11 mouse cellular contexts compared by ENCODE assay signal in the genomic region with DNA sequence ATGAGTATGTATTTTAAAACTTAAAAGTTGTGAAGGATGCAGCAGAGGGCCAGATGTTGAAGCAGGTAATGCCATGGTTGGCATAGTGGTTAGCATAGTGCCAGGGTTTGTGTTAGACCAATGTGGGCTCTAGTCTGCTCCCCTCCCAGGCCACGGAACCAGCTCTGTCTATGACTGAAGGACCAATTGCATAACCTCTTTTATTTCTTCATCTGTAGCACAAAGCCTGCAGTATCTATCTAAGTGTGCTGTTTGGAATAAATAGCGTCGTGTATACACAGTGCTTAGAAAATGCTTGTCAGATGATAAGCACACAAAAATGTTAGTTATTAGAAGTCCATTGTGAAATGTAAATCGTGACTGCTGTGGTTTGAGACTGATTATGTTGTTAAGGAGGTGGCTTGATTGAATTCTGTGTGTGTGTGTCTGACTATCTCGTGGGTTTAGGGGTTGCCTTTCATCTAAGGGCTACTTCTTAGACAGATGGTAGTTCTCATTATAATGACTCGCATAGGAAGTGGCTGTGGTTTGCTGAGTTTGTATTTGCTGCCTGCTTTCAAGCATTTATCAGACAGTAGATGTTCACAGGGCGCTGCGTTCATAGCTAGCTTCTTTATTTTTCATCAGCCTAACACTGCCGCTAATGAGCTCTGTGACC. TPM values are rescaled to one million over a fixed set of nuclear protein-coding genes. Genes with fewer than 3 reads are reported as not detected.
DNase-seq lines count a peak whose midpoint lies in the region; ATAC-seq lines count a peak whose summit lies in the region.
"Had no signal": no experiment of that assay in that cellular context is flagged by ENCODE, and none has a peak within 500 bp of the region (broad histone marks: within the 10 kb centered on the region; RNA-seq: fewer than 3 reads in every experiment).

No protein-coding gene starts in this region.

- no peaks in the 10 kb centered on the region for H3K36me3 ChIP-seq in forebrain, embryonic 16.5 days (ENCODE audit: control insufficient read depth, insufficient read depth)
- H3K36me3 ChIP-seq in forebrain, embryonic 10.5 days (replicated peaks), result no peaks in the 10 kb centered on the region
- 0 out of 2 replicates have a peak, but pooled peaks cover 2% of the 10 kb centered on the region for H3K36me3 ChIP-seq in kidney, embryonic 15.5 days
- H3K36me3 ChIP-seq in intestine, embryonic 16.5 days (ENCODE audit: control insufficient read depth, insufficient read depth, low read length), result no peaks in the 10 kb centered on the region

- 54% methylated on average over 9 of the region's 9 CpGs for WGBS in forebrain, embryonic 16.5 days
- WGBS in forebrain, embryonic 10.5 days, result 81% methylated on average over 9 of the region's 9 CpGs
- 55% methylated on average over 9 of the region's 9 CpGs for WGBS in kidney, embryonic 15.5 days
- WGBS in intestine, embryonic 16.5 days, result 51% methylated on average over 9 of the region's 9 CpGs

- no peaks in the 10 kb centered on the region for H3K27me3 ChIP-seq in forebrain, embryonic 16.5 days (replicated peaks; ENCODE audit: control insufficient read depth, insufficient read depth, low read length)
- no peaks in the 10 kb centered on the region for H3K27me3 ChIP-seq in forebrain, embryonic 10.5 days (ENCODE audit: poor library complexity, severe bottlenecking)
- no peaks in the 10 kb centered on the region for H3K27me3 ChIP-seq in kidney, embryonic 15.5 days
- no peaks in the 10 kb centered on the region for H3K27me3 ChIP-seq in intestine, embryonic 16.5 days (replicated peaks; ENCODE audit: control insufficient read depth, insufficient read depth, low read length)

- H3K27ac ChIP-seq in forebrain, embryonic 16.5 days (ENCODE audit: low read length), result no peak overlapping the region
- H3K27ac ChIP-seq in forebrain, embryonic 10.5 days, result no peak overlapping the region
- peak overlapping the region; percentile 43; the same call in 1 of the 2 replicates for H3K27ac ChIP-seq in kidney, embryonic 15.5 days
- no peak overlapping the region for H3K27ac ChIP-seq in intestine, embryonic 16.5 days (ENCODE audit: low read length)
- H3K27ac ChIP-seq: hindbrain, embryonic 14.5 days had no signal

- no peak overlapping the region for H3K4me3 ChIP-seq in forebrain, embryonic 16.5 days (replicated peaks; ENCODE audit: low read length)
- H3K4me3 ChIP-seq in forebrain, embryonic 10.5 days, result no peak overlapping the region
- no peak overlapping the region for H3K4me3 ChIP-seq in kidney, embryonic 15.5 days (replicated peaks)
- H3K4me3 ChIP-seq in intestine, embryonic 16.5 days (ENCODE audit: low read length), result no peak overlapping the region

- no peak for DNase-seq in forebrain, embryonic 10.5 days (ENCODE audit: extremely low spot score, low spot score)
- no peak for DNase-seq in kidney, adult 9 months
- DNase-seq in CD4-positive, CD25-positive, alpha-beta regulatory T cell, adult 2 months (ENCODE audit: low read depth, low spot score), result peak; percentile 50
- no peak for DNase-seq in thymus, postnatal 10 days (ENCODE audit: low spot score in 2 of 2)
- no peak for DNase-seq in adipocyte (ENCODE audit: low spot score)
- DNase-seq: cerebellum, adult 9-10 months; thymus, adult 2 months had no signal

- H3K9ac ChIP-seq in forebrain, embryonic 16.5 days (replicated peaks; ENCODE audit: low read depth, low read length), result no peak overlapping the region
- H3K9ac ChIP-seq in kidney, embryonic 15.5 days, result no peak overlapping the region
- no peak overlapping the region for H3K9ac ChIP-seq in intestine, embryonic 16.5 days (ENCODE audit: low read depth, low read length)
- H3K9ac ChIP-seq: hindbrain, embryonic 14.5 days had no signal

- no peaks in the 10 kb centered on the region for H3K9me3 ChIP-seq in forebrain, embryonic 16.5 days (ENCODE audit: control insufficient read depth, low read length)
- no peaks in the 10 kb centered on the region for H3K9me3 ChIP-seq in forebrain, embryonic 10.5 days
- no peaks in the 10 kb centered on the region for H3K9me3 ChIP-seq in kidney, embryonic 15.5 days (replicated peaks)
- no peaks in the 10 kb centered on the region for H3K9me3 ChIP-seq in intestine, embryonic 16.5 days (ENCODE audit: control insufficient read depth, low read length)

- peaks cover 9% of the 10 kb centered on the region; the same call in 1 of the 2 replicates for H3K4me1 ChIP-seq in forebrain, embryonic 16.5 days (replicated peaks; ENCODE audit: control insufficient read depth, insufficient read depth, low read length)
- H3K4me1 ChIP-seq in forebrain, embryonic 10.5 days, result peaks cover 17% of the 10 kb centered on the region
- peaks cover 30% of the 10 kb centered on the region for H3K4me1 ChIP-seq in kidney, embryonic 15.5 days
- H3K4me1 ChIP-seq in intestine, embryonic 16.5 days (ENCODE audit: control insufficient read depth, insufficient read depth, low read length), result peaks cover 15% of the 10 kb centered on the region

- H3K4me2 ChIP-seq in forebrain, embryonic 16.5 days (ENCODE audit: low read length), result no peak overlapping the region
- no peak overlapping the region for H3K4me2 ChIP-seq in kidney, embryonic 15.5 days
- 0 out of 2 replicates have a peak overlapping the region, but pooled peaks have one; percentile 25 for H3K4me2 ChIP-seq in intestine, embryonic 16.5 days (ENCODE audit: low read depth, low read length)
- H3K4me2 ChIP-seq: hindbrain, embryonic 14.5 days had no signal

- peak; percentile 49; the same call in 1 of the 2 replicates for ATAC-seq in forebrain, embryonic 16.5 days
- no peak for ATAC-seq in kidney, embryonic 15.5 days (replicated peaks; ENCODE audit: low FRiP score)
- ATAC-seq in intestine, embryonic 16.5 days, result peak; percentile 46; the same call in 1 of the 2 replicates

RNA-seq across cellular contexts. Expression of gene Prkce, which starts 17.1 kb away (rescaled TPM):
- polyA plus RNA-seq in forebrain, embryonic 16.5 days (2015; fragmentation: Nextera tagmentation; extraction: Ambion mirVana), result 39.9 and 42.9 TPM in 2 replicates
- polyA plus RNA-seq in forebrain, embryonic 10.5 days (2016; fragmentation: Nextera tagmentation; extraction: Ambion mirVana), result 2.8 and 3.1 TPM in 2 replicates
- 6.8 and 7.1 TPM in 2 replicates for polyA plus RNA-seq in kidney, embryonic 15.5 days (2015; fragmentation: Nextera tagmentation; extraction: Ambion mirVana)
- 5.0 TPM in 2 replicates for polyA plus RNA-seq in intestine, embryonic 16.5 days (2015; fragmentation: Nextera tagmentation; extraction: Ambion mirVana)

RNA-seq across cellular contexts. Expression of gene Srbd1, which starts 39.7 kb away (rescaled TPM):
- 17.9 and 21.7 TPM in 2 replicates for polyA plus RNA-seq in forebrain, embryonic 16.5 days (2015; fragmentation: Nextera tagmentation; extraction: Ambion mirVana)
- 24.7 and 25.4 TPM in 2 replicates for polyA plus RNA-seq in forebrain, embryonic 10.5 days (2016; fragmentation: Nextera tagmentation; extraction: Ambion mirVana)
- 21.0 and 21.7 TPM in 2 replicates for polyA plus RNA-seq in kidney, embryonic 15.5 days (2015; fragmentation: Nextera tagmentation; extraction: Ambion mirVana)
- polyA plus RNA-seq in intestine, embryonic 16.5 days (2015; fragmentation: Nextera tagmentation; extraction: Ambion mirVana), result 13.2 and 13.3 TPM in 2 replicates
